Mouse (Mus musculus) urinary bladder, postnatal 36 days (tissue): ENCODE measurements around the gene Il18bp.
"Not testable (repeated sequence)": the region's sequence is repeated elsewhere in the genome, so short reads cannot be mapped to it uniquely, and the experiment has no call there.

Experiments used
- DNase-seq, 2 experiments: peaks; one replicate each; pipeline ENCODE4 v3.0.0; 2022; ENCODE audit warnings: low spot score in 2 of 2, mixed read lengths in 1 of 2

Gene Il18bp

GRCm38 (mm10) chr7:102018590-102018989 lies at the start of gene Il18bp:
Il18bp (minus strand) TSS chr7:102018690.
- no peak for DNase-seq

GRCm38 (mm10) chr7:102066363-102066762 lies 47.9 kb upstream of the Il18bp start:
- no peak for DNase-seq

- DNase-seq = peak; percentile 90 to 92
These were observed 46.8 kb upstream of the Il18bp start, which contains the start of the genes Rnf121, Xndc1 and Xntrpc for GRCm38 (mm10) chr7:102065046-102065891. Rnf121 (minus strand) TSS chr7:102065469. Xndc1 (plus strand) TSS chr7:102065511. Xntrpc (plus strand) TSS chr7:102065713.

- no peak for DNase-seq
These were observed 46.2 kb upstream of the Il18bp start for GRCm38 (mm10) chr7:102064655-102065045.

GRCm38 (mm10) chr7:102063891-102064290 lies 45.4 kb upstream of the Il18bp start:
- DNase-seq = no peak

- no peak for DNase-seq
These were observed 43.7 kb upstream of the Il18bp start for GRCm38 (mm10) chr7:102062203-102062602.

GRCm38 (mm10) chr7:102061353-102061752 lies 42.9 kb upstream of the Il18bp start:
- DNase-seq = no peak

GRCm38 (mm10) chr7:102048524-102048923 lies 30.0 kb upstream of the Il18bp start:
- DNase-seq = not testable (repeated sequence)

- DNase-seq = no peak
These were observed 23.8 kb upstream of the Il18bp start for GRCm38 (mm10) chr7:102042314-102042713.

- no peak for DNase-seq
These were observed 18.8 kb upstream of the Il18bp start for GRCm38 (mm10) chr7:102037318-102037717.

- no peak for DNase-seq
These were observed 17.0 kb upstream of the Il18bp start for GRCm38 (mm10) chr7:102035534-102035933.

- no peak for DNase-seq
These were observed 16.4 kb upstream of the Il18bp start for GRCm38 (mm10) chr7:102034904-102035303.

- DNase-seq = no peak
These were observed 7.0 kb upstream of the Il18bp start for GRCm38 (mm10) chr7:102025187-102026119.

GRCm38 (mm10) chr7:102023821-102024220 lies 5.3 kb upstream of the Il18bp start:
- DNase-seq = no peak

GRCm38 (mm10) chr7:102020934-102021333 lies 2.4 kb upstream of the Il18bp start:
- not testable (repeated sequence) for DNase-seq

GRCm38 (mm10) chr7:102019362-102019761 lies 872 bp upstream of the Il18bp start:
- no peak for DNase-seq

- no peak for DNase-seq
These were observed 456 bp downstream of the Il18bp start for GRCm38 (mm10) chr7:102018034-102018433.

GRCm38 (mm10) chr7:102017452-102017851 lies 1.0 kb downstream of the Il18bp start:
- DNase-seq = no peak

GRCm38 (mm10) chr7:102016936-102017335 lies 1.6 kb downstream of the Il18bp start:
- no peak for DNase-seq

- DNase-seq = no peak
These were observed 3.5 kb downstream of the Il18bp start for GRCm38 (mm10) chr7:102014995-102015394.

GRCm38 (mm10) chr7:102013416-102013815 lies 5.1 kb downstream of the Il18bp start:
- DNase-seq = no peak

- DNase-seq = no peak
These were observed 6.6 kb downstream of the Il18bp start for GRCm38 (mm10) chr7:102011855-102012254.
